In the genomic region with DNA sequence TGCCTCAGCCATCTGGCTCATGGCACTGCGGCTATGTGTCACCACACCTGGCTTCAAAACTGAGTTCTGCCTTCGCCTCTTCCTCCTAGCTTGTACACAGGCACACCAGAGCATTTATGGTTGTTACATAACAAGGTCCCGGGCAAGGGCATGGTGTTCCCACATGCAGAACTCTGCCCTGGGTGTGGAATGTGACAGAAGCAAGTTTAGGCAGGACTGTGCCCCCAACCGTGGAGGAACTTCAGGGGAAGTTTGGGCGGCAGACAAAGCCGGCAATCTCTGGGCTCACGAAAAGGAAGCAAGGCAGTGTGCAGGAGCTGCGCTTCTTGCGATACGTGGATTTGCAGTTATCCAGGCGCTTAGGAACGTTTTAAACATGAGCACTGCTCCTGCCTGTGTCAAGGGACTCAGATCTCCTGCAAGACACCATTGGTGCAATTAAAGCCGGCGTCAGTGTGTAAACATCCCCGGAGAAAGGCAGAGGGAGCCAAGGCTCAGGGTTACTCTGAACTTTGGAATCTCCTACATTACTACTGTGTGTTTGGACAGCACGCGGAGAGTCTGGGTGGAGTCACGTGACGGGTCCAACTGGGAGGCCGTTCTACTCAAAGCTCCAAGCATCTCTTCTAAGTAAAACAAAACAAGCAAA, we compare ENCODE assay signal across 8 mouse cellular contexts. TPM values are rescaled to one million over a fixed set of nuclear protein-coding genes. Genes with fewer than 3 reads are reported as not detected.
DNase-seq lines count a peak whose midpoint lies in the region; ATAC-seq and TF ChIP-seq lines count a peak whose summit lies in the region.

No protein-coding gene starts in this region.

- no peak for TF ChIP-seq POLR2A in CH12.LX (IDR thresholded peaks at IDR 0.05; ENCODE audit: low read depth, low read length)
- no peak for TF ChIP-seq POLR2A in brain, embryonic 14.5 days (IDR thresholded peaks at IDR 0.05; ENCODE audit: borderline replicate concordance, extremely low read depth, insufficient read depth, insufficient read length, poor library complexity, severe bottlenecking)

- peaks cover 3% of the 10 kb centered on the region for H3K9me3 ChIP-seq in CH12.LX (replicated peaks; ENCODE audit: low read length)
- H3K9me3 ChIP-seq in forebrain, embryonic 16.5 days (ENCODE audit: control insufficient read depth, low read length) = no peaks in the 10 kb centered on the region
- H3K9me3 ChIP-seq in liver, postnatal 0 days (ENCODE audit: low read length) = no peaks in the 10 kb centered on the region
- no peaks in the 10 kb centered on the region for H3K9me3 ChIP-seq in neural tube, embryonic 13.5 days

- H3K4me3 ChIP-seq in CH12.LX (replicated peaks in 1 of 3; ENCODE audit: low read depth in 2 of 3, low read length in 2 of 3, poor library complexity in 1 of 3) = no peak overlapping the region
- H3K4me3 ChIP-seq in forebrain, embryonic 16.5 days (replicated peaks; ENCODE audit: low read length) = peak overlapping the region; percentile 29
- H3K4me3 ChIP-seq in liver, postnatal 0 days (ENCODE audit: low read depth, low read length) = peak overlapping the region; percentile 25
- peak overlapping the region; percentile 24 for H3K4me3 ChIP-seq in neural tube, embryonic 13.5 days

- intact Hi-C loops in heart, postnatal 25 days (cut with DNase I) = loop anchor here (5.0 kb wide), 1 partner anchor 103 kb away; no protein-coding TSS in a partner anchor

- no peaks in the 10 kb centered on the region for H3K79me2 ChIP-seq in CH12.LX (replicated peaks; ENCODE audit: control insufficient read depth, extremely low read depth, insufficient read depth, poor library complexity, severe bottlenecking)

- DNase-seq in CH12.LX (ENCODE audit: extremely low read depth) = no peak
- DNase-seq in brain, embryonic 14.5 days (ENCODE audit: low read depth) = peak; percentile 72
- DNase-seq in heart, postnatal 25 days (ENCODE audit: low spot score) = peak; percentile 55
- DNase-seq in layer of hippocampus, adult 18-20 months (ENCODE audit: low spot score in 2 of 2) = peak; percentile 23 to 59
- peak; percentile 64 for DNase-seq in liver, postnatal 0 days
- DNase-seq in thymus, postnatal 4 days = peak; percentile 27

- H3K4me1 ChIP-seq in CH12.LX (ENCODE audit: control insufficient read depth in 1 of 2, insufficient read depth in 2 of 2) = peaks cover 8 to 35% of the 10 kb centered on the region in 2 experiments
- peaks cover 7% of the 10 kb centered on the region; the same call in 1 of the 2 replicates for H3K4me1 ChIP-seq in forebrain, embryonic 16.5 days (replicated peaks; ENCODE audit: control insufficient read depth, insufficient read depth, low read length)
- H3K4me1 ChIP-seq in liver, postnatal 0 days (ENCODE audit: insufficient read depth) = no peaks in the 10 kb centered on the region
- H3K4me1 ChIP-seq in neural tube, embryonic 13.5 days (replicated peaks) = peaks cover 13% of the 10 kb centered on the region

- dilution Hi-C loops in CH12.LX (cut with MboI; ENCODE audit: extremely low pct_ligation_motif_present, extremely low pct_unique_long_range_greater_than_20kb, low sequenced_read_pairs) = no loop called here

- no peak for TF ChIP-seq EP300 in CH12.LX (IDR thresholded peaks at IDR 0.05; ENCODE audit: low read length)
- no peak for TF ChIP-seq EP300 in liver, postnatal 0 days (IDR thresholded peaks at IDR 0.05; ENCODE audit: low read depth)

- H3K27ac ChIP-seq in CH12.LX (ENCODE audit: insufficient read depth, low read depth) = no peak overlapping the region
- H3K27ac ChIP-seq in forebrain, embryonic 16.5 days (ENCODE audit: low read length) = no peak overlapping the region
- peak overlapping the region; percentile 86 for H3K27ac ChIP-seq in liver, postnatal 0 days (ENCODE audit: low read depth)
- no peak overlapping the region for H3K27ac ChIP-seq in neural tube, embryonic 13.5 days (replicated peaks)

- no peak overlapping the region for H3K9ac ChIP-seq in CH12.LX (ENCODE audit: insufficient read depth, low read depth)
- H3K9ac ChIP-seq in forebrain, embryonic 16.5 days (replicated peaks; ENCODE audit: low read depth, low read length) = peak overlapping the region; percentile 24; the same call in 1 of the 2 replicates
- H3K9ac ChIP-seq in liver, postnatal 0 days (replicated peaks) = peak overlapping the region; percentile 26
- peak overlapping the region; percentile 18 for H3K9ac ChIP-seq in neural tube, embryonic 13.5 days

- peak; percentile 58 for ATAC-seq in forebrain, embryonic 16.5 days
- peak; percentile 90 for ATAC-seq in liver, postnatal 0 days
- ATAC-seq in neural tube, embryonic 13.5 days (ENCODE audit: low read depth) = peak; percentile 74

- in situ Hi-C loops in CH12.LX (cut with MboI; ENCODE audit: low pct_ligation_motif_present, low pct_unique_long_range_greater_than_20kb, low sequenced_read_pairs) = no loop called here

- H3K27me3 ChIP-seq in CH12.LX (replicated peaks) = no peaks in the 10 kb centered on the region
- H3K27me3 ChIP-seq in forebrain, embryonic 16.5 days (replicated peaks; ENCODE audit: control insufficient read depth, insufficient read depth, low read length) = no peaks in the 10 kb centered on the region
- no peaks in the 10 kb centered on the region for H3K27me3 ChIP-seq in liver, postnatal 0 days (ENCODE audit: insufficient read depth, low read length)
- H3K27me3 ChIP-seq in neural tube, embryonic 13.5 days = peaks cover 5% of the 10 kb centered on the region; the same call in 1 of the 2 replicates

- no peaks in the 10 kb centered on the region for H3K36me3 ChIP-seq in CH12.LX (replicated peaks in 1 of 2; ENCODE audit: control insufficient read depth in 1 of 2, insufficient read depth in 1 of 2, low read length in 1 of 2)
- H3K36me3 ChIP-seq in forebrain, embryonic 16.5 days (ENCODE audit: control insufficient read depth, insufficient read depth) = no peaks in the 10 kb centered on the region
- H3K36me3 ChIP-seq in liver, postnatal 0 days (replicated peaks; ENCODE audit: insufficient read depth, low read length) = no peaks in the 10 kb centered on the region
- no peaks in the 10 kb centered on the region for H3K36me3 ChIP-seq in neural tube, embryonic 13.5 days

- TF ChIP-seq CTCF in CH12.LX (conservative IDR thresholded peaks at IDR 0.05 in 1 of 2, IDR thresholded peaks at IDR 0.05 in 1 of 2; ENCODE audit: low read depth in 2 of 2, low read length in 2 of 2) = no peak
- TF ChIP-seq CTCF in brain, embryonic 14.5 days (IDR thresholded peaks at IDR 0.05; ENCODE audit: borderline replicate concordance, extremely low read depth, insufficient read depth, insufficient read length) = no peak
- TF ChIP-seq CTCF in liver, postnatal 0 days (IDR thresholded peaks at IDR 0.05; ENCODE audit: low read depth) = no peak; the same call in 1 of the 2 replicates

- TF ChIP-seq RAD21 in CH12.LX (IDR thresholded peaks at IDR 0.05; ENCODE audit: low read depth, low read length) = no peak

- 10% methylated on average over 20 of the region's 20 CpGs for WGBS in forebrain, embryonic 16.5 days
- WGBS in liver, postnatal 0 days (ENCODE audit: insufficient replicate concordance) = 5% methylated on average over 20 of the region's 20 CpGs
- 13% methylated on average over 20 of the region's 20 CpGs for WGBS in neural tube, embryonic 13.5 days

- no peak overlapping the region for H3K4me2 ChIP-seq in CH12.LX (ENCODE audit: insufficient read depth, low read depth, poor library complexity, severe bottlenecking)
- peak overlapping the region; percentile 48 for H3K4me2 ChIP-seq in forebrain, embryonic 16.5 days (ENCODE audit: low read length)
- peak overlapping the region; percentile 66 for H3K4me2 ChIP-seq in liver, postnatal 0 days (ENCODE audit: low read depth, low read length)
- peak overlapping the region; percentile 56 for H3K4me2 ChIP-seq in neural tube, embryonic 13.5 days

TF ChIP-seq in CH12.LX, 34 proteins besides CTCF, POLR2A, EP300 and RAD21:
- TF ChIP-seq GABPA (IDR thresholded peaks at IDR 0.05; ENCODE audit: insufficient replicate concordance, low read depth, low read length) (no peak), CHD2 (IDR thresholded peaks at IDR 0.05; ENCODE audit: low read length) (no peak), NRF1 (IDR thresholded peaks at IDR 0.05; ENCODE audit: low read depth, low read length) (no peak), UBTF (IDR thresholded peaks at IDR 0.05; ENCODE audit: low read depth, low read length) (no peak), JUN (IDR thresholded peaks at IDR 0.05; ENCODE audit: insufficient read depth, low read depth, low read length) (no peak), PAX5 (IDR thresholded peaks at IDR 0.05; ENCODE audit: low read length) (no peak), RCOR1 (conservative IDR thresholded peaks at IDR 0.05; ENCODE audit: low read depth, low read length) (no peak), TCF12 (IDR thresholded peaks at IDR 0.05; ENCODE audit: low read depth, low read length) (no peak), USF1 (IDR thresholded peaks at IDR 0.05; ENCODE audit: low read depth, low read length) (peak; percentile 16; the same call in 1 of the 2 replicates)

RNA-seq across cellular contexts. Expression of gene Map2k6, which starts 19.1 kb away (rescaled TPM):
- total RNA-seq in CH12.LX (2012; rRNA removed) (11.3 and 16.8 TPM in 2 replicates), CH12.LX (2014; rRNA removed) (21.9 and 23.0 TPM in 2 replicates)
- polyA plus RNA-seq in CH12.LX (2012; ENCODE audit: insufficient read length, low read depth) = 16.9 and 18.0 TPM in 2 replicates
- 20.8 and 21.4 TPM in 2 replicates for polyA plus RNA-seq in brain, embryonic 14.5 days (2012; rRNA removed)
- polyA plus RNA-seq in forebrain, embryonic 16.5 days (2015; fragmentation: Nextera tagmentation; extraction: Ambion mirVana) = 44.7 and 51.7 TPM in 2 replicates
- 1 to 10 TPM; 5.8 to 6.7 TPM for total RNA-seq in heart, postnatal 25 days (2021)
- 10 to 100 TPM; 30.8 to 31.4 TPM for total RNA-seq in layer of hippocampus, adult 18-20 months (2021)
- polyA plus RNA-seq in liver, postnatal 0 days (2015; fragmentation: Nextera tagmentation; extraction: Ambion mirVana) = 3.7 and 4.2 TPM in 2 replicates
- 24.4 and 27.2 TPM in 2 replicates for polyA plus RNA-seq in neural tube, embryonic 13.5 days (2015; fragmentation: Nextera tagmentation; extraction: Ambion mirVana)

RNA-seq across cellular contexts. Expression of gene Abca5, which starts 42.3 kb away (rescaled TPM):
- total RNA-seq in CH12.LX (2012; rRNA removed) (3.1 and 5.0 TPM in 2 replicates), CH12.LX (2014; rRNA removed) (6.2 and 8.7 TPM in 2 replicates)
- polyA plus RNA-seq in CH12.LX (2012; ENCODE audit: insufficient read length, low read depth) = 3.5 and 6.2 TPM in 2 replicates
- 4.6 and 6.5 TPM in 2 replicates for polyA plus RNA-seq in brain, embryonic 14.5 days (2012; rRNA removed)
- 8.2 and 8.4 TPM in 2 replicates for polyA plus RNA-seq in forebrain, embryonic 16.5 days (2015; fragmentation: Nextera tagmentation; extraction: Ambion mirVana)
- total RNA-seq in heart, postnatal 25 days (2021) = 1 to 10 TPM; 7.1 to 8.1 TPM
- total RNA-seq in layer of hippocampus, adult 18-20 months (2021) = 10 to 100 TPM; 36.1 to 39.2 TPM
- 1.0 and 2.3 TPM in 2 replicates for polyA plus RNA-seq in liver, postnatal 0 days (2015; fragmentation: Nextera tagmentation; extraction: Ambion mirVana)
- polyA plus RNA-seq in neural tube, embryonic 13.5 days (2015; fragmentation: Nextera tagmentation; extraction: Ambion mirVana) = 7.6 and 7.8 TPM in 2 replicates

Comparison
In these comparisons a context has a peak if more than half of its experiments do, and no peak if none do; other contexts are left out.
1. H3K4me3 ChIP-seq: peak in forebrain, embryonic 16.5 days (single experiment), liver, postnatal 0 days (single experiment) and neural tube, embryonic 13.5 days (single experiment); none in CH12.LX (0 of 3).
2. Peak in every context shown above with its lines, with median percentiles within 50 percentile points of each other: ATAC-seq.